Mouse (Mus musculus) gastrocnemius, adult 18-20 months (tissue): ENCODE results near the gene Dnaic2. TPM values are rescaled to one million over a fixed set of nuclear protein-coding genes. Genes with fewer than 3 reads are reported as not detected.

Source experiments
- DNase-seq: peaks from one replicate; pipeline ENCODE4 v3.0.0; 2021; ENCODE audit warnings: low spot score
- total RNA-seq, 2 experiments: library from RNA; stranded (reverse); gene quantifications; 2 replicates each; pipeline ENCODE4 v1.2.3; 2021

Gene Dnaic2
- total RNA-seq, 2 experiments from 2014 or later, result 0.07 to 0.12 TPM

GRCm38 (mm10) chr11:114797176-114797575, 70.0 kb downstream of the Dnaic2 start:
- DNase-seq, result no peak

GRCm38 (mm10) chr11:114797981-114798380, 70.8 kb downstream of the Dnaic2 start:
- DNase-seq, result no peak

GRCm38 (mm10) chr11:114798624-114799023, 71.4 kb downstream of the Dnaic2 start, which contains the start of gene Gpr142:
Gene Gpr142 (plus strand): TSS chr11:114798924.
- DNase-seq, result no peak

GRCm38 (mm10) chr11:114801906-114802305, 74.7 kb downstream of the Dnaic2 start:
- DNase-seq, result no peak

- no peak for DNase-seq
Measured at GRCm38 (mm10) chr11:114802540-114803267, 75.5 kb downstream of the Dnaic2 start.

GRCm38 (mm10) chr11:114803990-114804389, 76.8 kb downstream of the Dnaic2 start:
- DNase-seq, result no peak

- no peak for DNase-seq
Measured at GRCm38 (mm10) chr11:114807025-114807424, 79.8 kb downstream of the Dnaic2 start.

Other genes starting within 250 kb of the Dnaic2 start
- gene Rpl38, start 58.9 kb upstream of the Dnaic2 start, total RNA-seq, result 100 to 1,000 TPM; 619 to 713 TPM
- 10 to 100 TPM; 15.6 to 16.7 TPM for gene Ttyh2, start 52.0 kb upstream of the Dnaic2 start, total RNA-seq
- gene Kif19a, start 38.0 kb downstream of the Dnaic2 start, total RNA-seq, result 1 to 10 TPM in 1 of 2 experiments, under 1 TPM in 1; 0.57 to 1.1 TPM
- gene Btbd17, start 68.5 kb downstream of the Dnaic2 start, total RNA-seq, result not detected
- gene Gpr142, start 71.5 kb downstream of the Dnaic2 start, total RNA-seq, result not detected
- 10 to 100 TPM; 39.7 to 43.7 TPM for gene Gprc5c, start 123.7 kb downstream of the Dnaic2 start, total RNA-seq
- under 1 TPM; 0.59 to 0.81 TPM for gene Cd300a, start 162.6 kb downstream of the Dnaic2 start, total RNA-seq
- under 1 TPM; 0.09 to 0.24 TPM for gene Cd300lb, start 207.0 kb downstream of the Dnaic2 start, total RNA-seq
- not detected for gene Cd300c, start 241.7 kb downstream of the Dnaic2 start, total RNA-seq